Mouse (Mus musculus) macrophage (primary cell): Measurements from ENCODE around the gene Gm20806. TPM values are rescaled to one million over a fixed set of nuclear protein-coding genes. Genes with fewer than 3 reads are reported as not detected.
"Not testable (repeated sequence)": the region's sequence is repeated elsewhere in the genome, so short reads cannot be mapped to it uniquely, and the experiment has no call there.

ENCODE experiments used
- H3K27ac ChIP-seq: fragments of 350-480 bp; formaldehyde crosslinking; 2 replicates; pipeline ENCODE4 v1.9.0; 2021
- H3K36me3 ChIP-seq: fragments of 350-480 bp; formaldehyde crosslinking; 2 replicates; pipeline ENCODE4 v1.9.0; 2021; ENCODE audit errors: inconsistent target
- H3K4me3 ChIP-seq: fragments of 350-480 bp; formaldehyde crosslinking; 2 replicates; pipeline ENCODE4 v1.9.0; 2021; ENCODE audit errors: inconsistent target
- H3K79me2 ChIP-seq: fragments of 350-480 bp; formaldehyde crosslinking; 2 replicates; pipeline ENCODE4 v1.9.0; 2021; ENCODE audit errors: inconsistent target
- WGBS: methylation state at CpG from one replicate; pipeline ENCODE4 v1.1.7; 2026; ENCODE audit warnings: inconsistent platforms; ENCODE audit not compliant: missing documents; 5-methylcytosine and 5-hydroxymethylcytosine counted together
- polyA plus RNA-seq: library from polyadenylated mRNA; stranded (reverse); fragments of 250-400 nt; gene quantifications from 3 replicates; pipeline ENCODE4 v1.2.4, GENCODE M21; 2018; ENCODE audit warnings: inconsistent platforms
- total RNA-seq, 78 experiments: library from RNA; depleted of rRNA; stranded (reverse); fragments of 250-400 nt; gene quantifications; 1 replicate in 9 of 78; 2 replicates in 24 of 78; 3 replicates in 43 of 78; 4 replicates in 2 of 78; pipeline ENCODE4 v1.2.4; 2018; ENCODE audit warnings: inconsistent platforms in 56 of 78

Gm20806 gene
- total RNA-seq (2018; cell fraction: chromatin; rRNA removed), result not detected
- not detected for total RNA-seq (2018; cell fraction: cytosol; rRNA removed)
- not detected for total RNA-seq (2018; cell fraction: nucleus; rRNA removed)
- polyA plus RNA-seq, result not detected in 3 replicates

DNA sequence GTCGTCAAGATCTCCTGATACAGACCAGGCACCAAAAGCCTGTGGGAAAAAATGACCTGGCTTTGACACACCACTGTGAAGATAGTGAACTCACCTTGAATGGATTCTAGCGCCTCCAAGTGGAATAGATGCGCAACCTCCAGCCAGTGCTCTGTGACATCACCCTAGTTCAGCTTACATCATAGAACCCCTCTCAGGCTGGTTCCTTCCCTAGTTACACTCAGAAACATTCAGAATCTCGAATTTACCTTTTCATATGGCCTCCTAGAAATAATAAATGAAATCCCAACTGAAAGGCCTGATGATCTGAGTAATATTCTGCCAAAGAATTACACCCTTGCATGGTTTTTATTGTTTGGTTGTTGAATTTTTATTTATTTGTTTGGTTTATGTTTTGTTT is at the start of gene Gm20806:
Gm20806 (minus strand) TSS at position 101 of the 400 bp plus-strand sequence.
- not testable (repeated sequence) for H3K79me2 ChIP-seq, H3K4me3 ChIP-seq, H3K36me3 ChIP-seq, H3K27ac ChIP-seq
- no CpG with 5 or more reads among the region's 4 CpGs for WGBS
